Mouse (Mus musculus) midbrain, embryonic 14.5 days (tissue): ENCODE measurements around the gene Shd. TPM values are rescaled to one million over a fixed set of nuclear protein-coding genes. Genes with fewer than 3 reads are reported as not detected.
"Not testable (repeated sequence)": the region's sequence is repeated elsewhere in the genome, so short reads cannot be mapped to it uniquely, and the experiment has no call there.

Source experiments
- ATAC-seq: fragments of 200-750 bp; cut with Nextera tagmentation; 2 replicates; pipeline ENCODE4 v1.8.0; 2017; ENCODE audit warnings: moderate number of reproducible peaks, moderate library complexity; ENCODE audit not compliant: low FRiP score, low TSS enrichment
- DNase-seq: peaks from one replicate; pipeline ENCODE4 v3.0.0-alpha.2; 2015
- H3K27ac ChIP-seq: fragments of 300-500 bp; sonication (generic); replicated peaks from 2 replicates; pipeline ENCODE4 v1.5.1; 2014; ENCODE audit warnings: mild to moderate bottlenecking, low read depth, low read length, moderate library complexity
- H3K27me3 ChIP-seq: fragments of 300-500 bp; sonication (generic); 2 replicates; pipeline ENCODE4 v1.6.1; 2014; ENCODE audit warnings: low read length, control low read depth, mixed read lengths; ENCODE audit not compliant: control insufficient read depth, insufficient read depth
- H3K36me3 ChIP-seq: fragments of 300-500 bp; sonication (generic); 2 replicates; pipeline ENCODE4 v1.6.1; 2014; ENCODE audit warnings: low read length, control low read depth; ENCODE audit not compliant: control insufficient read depth, insufficient read depth
- H3K4me1 ChIP-seq: fragments of 300-500 bp; sonication (generic); 2 replicates; pipeline ENCODE4 v1.6.1; 2014; ENCODE audit warnings: mild to moderate bottlenecking, antibody characterized with exemption, low read length, control low read depth; ENCODE audit not compliant: control insufficient read depth, insufficient read depth
- H3K4me2 ChIP-seq: fragments of 300-500 bp; sonication (generic); 2 replicates; pipeline ENCODE4 v1.6.1; 2014; ENCODE audit warnings: mild to moderate bottlenecking, low read length, moderate library complexity
- H3K4me3 ChIP-seq: fragments of 300-500 bp; sonication (generic); replicated peaks from 2 replicates; pipeline ENCODE4 v1.5.1; 2014; ENCODE audit warnings: low read depth, low read length
- H3K9ac ChIP-seq: fragments of 300-500 bp; sonication (generic); replicated peaks from 2 replicates; pipeline ENCODE4 v1.6.1; 2014; ENCODE audit warnings: mild to moderate bottlenecking, low read length, moderate library complexity
- H3K9me3 ChIP-seq: fragments of 300-500 bp; sonication (generic); 2 replicates; pipeline ENCODE4 v1.6.1; 2016; ENCODE audit warnings: low read length, control low read depth, mixed read lengths; ENCODE audit not compliant: control insufficient read depth
- whole genome bisulfite sequencing: fragments of 180-500 bp; shearing (Covaris S2); extraction: QIAGEN DNeasy Blood & Tissue Kit; methylation state at CpG from one replicate; pipeline ENCODE4 v1.1.7; 2014; 5-methylcytosine and 5-hydroxymethylcytosine counted together
- polyA plus RNA-seq: library from polyadenylated mRNA; unstranded; fragments of >200 nt; fragmentation: Nextera tagmentation; extraction: Ambion mirVana; gene quantifications from 2 replicates; pipeline ENCODE4 v1.2.1, GENCODE M21; 2014

The Shd gene
- polyA plus RNA-seq = 178 and 209 TPM in 2 replicates

GRCm38 (mm10) chr17:55969966-55970891, at the start of gene Shd:
Shd (plus strand) TSS chr17:55970467.
- H3K36me3 ChIP-seq = peaks cover 30% of the 10 kb centered on the region
- no peaks in the 10 kb centered on the region for H3K27me3 ChIP-seq
- H3K27ac ChIP-seq = peak within 1 kb of the TSS; percentile 93
- peak within 1 kb of the TSS; percentile 85 for H3K4me2 ChIP-seq
- H3K4me3 ChIP-seq = peak within 1 kb of the TSS; percentile 67
- H3K9ac ChIP-seq = peak within 1 kb of the TSS; percentile 88
- H3K9me3 ChIP-seq = no peaks in the 10 kb centered on the region
- DNase-seq (peak; percentile 83), ATAC-seq (peak; percentile 76)
- H3K4me1 ChIP-seq = peaks cover 34% of the 10 kb centered on the region
- 6% methylated on average over 55 of the region's 55 CpGs for WGBS

GRCm38 (mm10) chr17:55931553-55932502, 38.4 kb upstream of the Shd start:
- Histone ChIP-seq H3K4me3 (peak overlapping the region; percentile 53), H3K27me3 (no peaks in the 10 kb centered on the region), H3K4me1 (0 out of 2 replicates have a peak, but pooled peaks cover 5% of the 10 kb centered on the region), H3K4me2 (peak overlapping the region; percentile 56), H3K9ac (peak overlapping the region; percentile 75), H3K27ac (peak overlapping the region; percentile 87), H3K36me3 (no peaks in the 10 kb centered on the region), H3K9me3 (0 out of 2 replicates have a peak, but pooled peaks cover 2% of the 10 kb centered on the region)
- ATAC-seq (peak; percentile 96), DNase-seq (peak; percentile 87)
- 2% methylated on average over 30 of the region's 33 CpGs for WGBS

GRCm38 (mm10) chr17:55932635-55933034, 37.6 kb upstream of the Shd start:
- DNase-seq = no peak
- 0 out of 2 replicates have a peak, but pooled peaks cover 5% of the 10 kb centered on the region for H3K4me1 ChIP-seq
- H3K36me3 ChIP-seq = no peaks in the 10 kb centered on the region
- 80% methylated on average over 2 of the region's 2 CpGs for WGBS
- H3K27me3 ChIP-seq = no peaks in the 10 kb centered on the region
- H3K9me3 ChIP-seq = 0 out of 2 replicates have a peak, but pooled peaks cover 2% of the 10 kb centered on the region
- no peak overlapping the region for H3K27ac ChIP-seq
- H3K4me3 ChIP-seq = peak overlapping the region; percentile 53
- 0 out of 2 replicates have a peak overlapping the region, but pooled peaks have one; percentile 17 for H3K9ac ChIP-seq
- peak overlapping the region; percentile 56 for H3K4me2 ChIP-seq
- no peak for ATAC-seq

GRCm38 (mm10) chr17:55933191-55933590, 37.1 kb upstream of the Shd start:
- Histone ChIP-seq H3K9ac (no peak overlapping the region), H3K9me3 (peaks cover 2% of the 10 kb centered on the region; the same call in 1 of the 2 replicates), H3K27ac (no peak overlapping the region), H3K4me2 (no peak overlapping the region), H3K4me1 (0 out of 2 replicates have a peak, but pooled peaks cover 5% of the 10 kb centered on the region), H3K4me3 (no peak overlapping the region), H3K27me3 (no peaks in the 10 kb centered on the region), H3K36me3 (no peaks in the 10 kb centered on the region)
- WGBS = 95% methylated on average over 15 of the region's 15 CpGs
- no peak for ATAC-seq
- DNase-seq = no peak

- Histone ChIP-seq H3K27ac (peak overlapping the region; percentile 87), H3K9ac (peak overlapping the region; percentile 36; the same call in 1 of the 2 replicates), H3K4me3 (peak overlapping the region; percentile 41), H3K4me2 (peak overlapping the region; percentile 76)
- H3K4me1 ChIP-seq, H3K9me3 ChIP-seq, ATAC-seq, H3K36me3 ChIP-seq, H3K27me3 ChIP-seq, DNase-seq: not testable (repeated sequence)
- 40% methylated on average over 10 of the region's 10 CpGs for WGBS
Measured at GRCm38 (mm10) chr17:55944387-55944865, 25.8 kb upstream of the Shd start.

- peak; percentile 85 for DNase-seq
- Histone ChIP-seq H3K27ac (peak overlapping the region; percentile 87), H3K4me2 (peak overlapping the region; percentile 76), H3K9ac (peak overlapping the region; percentile 65), H3K4me3 (peak overlapping the region; percentile 41)
- ATAC-seq = peak; percentile 98
- H3K9me3 ChIP-seq, H3K36me3 ChIP-seq, H3K4me1 ChIP-seq, H3K27me3 ChIP-seq: not testable (repeated sequence)
- WGBS = under 1% methylated on average over 55 of the region's 56 CpGs
Measured at GRCm38 (mm10) chr17:55944866-55945682, 25.2 kb upstream of the Shd start.

GRCm38 (mm10) chr17:55945696-55946095, 24.6 kb upstream of the Shd start:
- DNase-seq (no peak), ATAC-seq (no peak)
- peak overlapping the region; percentile 41 for H3K4me3 ChIP-seq
- H3K4me2 ChIP-seq = peak overlapping the region; percentile 76
- H3K9ac ChIP-seq = peak overlapping the region; percentile 65
- peak overlapping the region; percentile 87 for H3K27ac ChIP-seq
- 35% methylated on average over 5 of the region's 5 CpGs for WGBS
- no peaks in the 10 kb centered on the region for H3K36me3 ChIP-seq
- H3K27me3 ChIP-seq = no peaks in the 10 kb centered on the region
- no peaks in the 10 kb centered on the region for H3K9me3 ChIP-seq
- peaks cover 3% of the 10 kb centered on the region; the same call in 1 of the 2 replicates for H3K4me1 ChIP-seq
